Mouse (Mus musculus): Measurements from ENCODE around the gene Tmem230. TPM values are rescaled to one million over a fixed set of nuclear protein-coding genes. Genes with fewer than 3 reads are reported as not detected.

The Tmem230 gene
- total RNA-seq, 2 experiments from 2014 or later = 29.1 to 31.3 TPM

- DNase-seq = no peak
These were observed 15.1 kb downstream of the Tmem230 start for GRCm38 (mm10) chr2:132232413-132232945.

GRCm38 (mm10) chr2:132224359-132224758 lies 23.2 kb downstream of the Tmem230 start:
- no peak for DNase-seq

- DNase-seq = peak; percentile 14
These were observed 26.0 kb downstream of the Tmem230 start for GRCm38 (mm10) chr2:132221611-132222073.

- DNase-seq = peak; percentile 80
These were observed 35.5 kb downstream of the Tmem230 start for GRCm38 (mm10) chr2:132211995-132212656.

- DNase-seq = no peak
These were observed 36.7 kb downstream of the Tmem230 start for GRCm38 (mm10) chr2:132210806-132211312.

GRCm38 (mm10) chr2:132208246-132208881 lies 39.2 kb downstream of the Tmem230 start:
- DNase-seq = peak; percentile 55

DNA sequence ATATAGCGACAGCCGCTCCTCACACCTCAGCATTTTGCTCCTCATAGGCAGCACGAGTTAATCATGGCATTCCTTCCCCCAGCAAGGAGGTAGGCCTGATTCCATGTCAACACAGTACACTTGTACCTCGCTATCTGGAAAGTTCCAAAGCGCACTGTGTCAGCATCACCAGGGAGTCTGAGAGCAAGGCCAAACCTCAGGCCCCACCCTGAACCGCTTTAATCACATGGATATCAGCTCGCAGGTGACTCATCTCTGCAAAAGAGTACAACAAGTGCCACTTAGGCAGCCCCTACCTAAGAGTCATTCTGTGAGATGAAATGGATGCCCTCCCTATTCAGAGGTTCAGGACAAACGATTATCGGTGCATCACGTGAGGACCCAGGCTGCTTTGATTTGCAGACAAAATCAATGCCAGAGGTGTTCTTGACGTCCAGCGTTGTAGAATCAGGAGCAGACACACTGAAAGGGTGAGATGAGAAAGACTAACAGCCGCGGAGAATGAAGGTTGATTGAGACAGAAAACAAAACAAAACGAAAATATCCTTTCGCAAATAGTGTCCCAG lies 41.2 kb downstream of the Tmem230 start:
- peak; percentile 36 for DNase-seq

DNA sequence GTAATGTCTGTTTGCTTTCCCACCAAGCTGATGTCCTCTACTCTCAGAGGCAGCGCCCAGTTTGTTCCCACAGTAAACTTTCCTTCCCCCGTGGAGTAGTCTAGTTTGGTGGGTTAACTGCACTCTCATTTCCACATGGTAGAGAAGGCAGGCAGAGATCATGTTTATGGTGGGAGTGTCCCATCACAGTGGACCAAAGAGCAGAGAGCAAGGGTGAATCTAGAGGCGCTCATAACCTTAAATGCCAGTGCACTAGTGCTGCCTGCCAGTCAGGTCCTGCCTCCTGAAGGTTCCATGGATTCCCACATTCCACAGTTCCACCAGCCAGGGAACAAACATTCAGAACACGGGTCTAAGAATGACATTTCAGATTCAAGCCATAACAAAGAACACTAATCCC lies 42.1 kb downstream of the Tmem230 start:
- DNase-seq = no peak

- DNase-seq = peak; percentile 49
These were observed 43.8 kb downstream of the Tmem230 start for GRCm38 (mm10) chr2:132203773-132204172.

DNA sequence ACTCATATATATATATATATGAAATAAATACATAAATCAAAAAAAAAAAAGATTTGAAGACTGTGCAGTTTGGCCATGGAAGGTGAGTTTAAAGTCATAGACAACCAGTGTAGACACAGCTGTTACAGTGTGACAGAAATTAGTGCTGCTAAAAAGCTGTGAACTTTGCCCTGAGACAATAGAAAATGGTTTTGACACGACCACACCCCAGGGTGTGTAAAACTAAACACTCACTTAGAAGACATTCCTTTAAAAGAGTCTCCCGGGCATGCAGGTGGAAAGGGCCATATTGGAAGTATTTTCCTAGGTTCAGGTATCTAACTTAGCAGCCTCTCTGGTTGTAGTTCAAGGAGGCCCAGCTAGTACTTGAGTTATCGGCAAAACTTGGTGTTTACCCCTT lies 44.4 kb downstream of the Tmem230 start:
- no peak for DNase-seq

- no peak for DNase-seq
These were observed 49.3 kb downstream of the Tmem230 start for GRCm38 (mm10) chr2:132198017-132198933.

DNA sequence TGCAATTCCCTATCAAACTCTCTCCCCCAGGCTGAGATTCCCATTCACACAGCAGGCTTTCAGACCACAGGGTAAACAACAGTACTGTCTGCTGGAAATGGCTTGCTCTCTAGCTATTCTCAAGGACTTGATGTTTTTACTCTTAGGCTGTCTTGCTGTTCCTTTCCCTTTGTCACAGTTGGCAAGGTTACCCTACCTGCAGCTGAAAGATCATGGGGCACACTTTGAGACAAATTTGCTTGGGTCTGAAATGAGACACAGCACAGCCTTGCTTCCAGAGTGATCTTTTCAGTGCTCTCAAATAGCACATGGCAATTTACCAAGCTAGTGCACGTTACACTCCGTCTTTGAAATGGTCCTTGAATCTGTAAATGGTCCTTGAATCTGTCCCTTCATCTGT lies 52.0 kb downstream of the Tmem230 start:
- DNase-seq = no peak

GRCm38 (mm10) chr2:132190602-132191161 lies 56.9 kb downstream of the Tmem230 start:
- DNase-seq = no peak

Other genes starting within 250 kb of the Tmem230 start
- gene Rassf2, start 217.5 kb downstream of the Tmem230 start, total RNA-seq (2021) = 10 to 100 TPM; 14.6 to 15.1 TPM
- gene Slc23a2, start 102.7 kb downstream of the Tmem230 start, total RNA-seq (2021) = 10 to 100 TPM; 36.6 to 66.0 TPM
- 100 to 1,000 TPM; 105 to 109 TPM for gene Pcna, start 5.5 kb upstream of the Tmem230 start, total RNA-seq (2021)
- gene Cds2, start 15.3 kb upstream of the Tmem230 start, total RNA-seq (2021) = 10 to 100 TPM; 52.2 to 54.9 TPM
- gene Prokr2, start 137.6 kb upstream of the Tmem230 start, total RNA-seq (2021) = not detected

Data from adrenal gland, postnatal 10 days (tissue).